Mouse (Mus musculus): ENCODE measurements around the gene Podxl. TPM values are rescaled to one million over a fixed set of nuclear protein-coding genes. Genes with fewer than 3 reads are reported as not detected.

The Podxl gene
- polyA plus RNA-seq, 1 experiment from 2014 or later, result 41.0 TPM

DNA sequence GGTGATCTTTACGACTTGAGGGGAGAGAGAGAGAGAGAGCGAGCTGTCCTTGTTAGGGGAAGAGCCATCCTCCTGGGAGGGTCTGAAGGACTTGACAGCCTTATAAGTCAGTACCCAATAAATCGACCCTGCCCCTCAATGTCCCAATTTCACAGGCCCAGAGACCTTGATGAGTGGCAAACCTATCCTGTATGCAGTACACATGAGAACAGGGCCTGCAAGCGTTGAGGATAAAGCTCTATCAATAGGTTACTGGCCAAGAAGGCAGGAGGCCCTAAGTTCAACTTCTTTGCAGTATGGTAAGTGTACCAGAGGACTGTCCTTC is 33.3 kb upstream of the Podxl start:
- H3K4me2 ChIP-seq (replicated peaks; ENCODE audit: low read depth, low read length), result no peak overlapping the region; the same call in 1 of the 2 replicates

DNA sequence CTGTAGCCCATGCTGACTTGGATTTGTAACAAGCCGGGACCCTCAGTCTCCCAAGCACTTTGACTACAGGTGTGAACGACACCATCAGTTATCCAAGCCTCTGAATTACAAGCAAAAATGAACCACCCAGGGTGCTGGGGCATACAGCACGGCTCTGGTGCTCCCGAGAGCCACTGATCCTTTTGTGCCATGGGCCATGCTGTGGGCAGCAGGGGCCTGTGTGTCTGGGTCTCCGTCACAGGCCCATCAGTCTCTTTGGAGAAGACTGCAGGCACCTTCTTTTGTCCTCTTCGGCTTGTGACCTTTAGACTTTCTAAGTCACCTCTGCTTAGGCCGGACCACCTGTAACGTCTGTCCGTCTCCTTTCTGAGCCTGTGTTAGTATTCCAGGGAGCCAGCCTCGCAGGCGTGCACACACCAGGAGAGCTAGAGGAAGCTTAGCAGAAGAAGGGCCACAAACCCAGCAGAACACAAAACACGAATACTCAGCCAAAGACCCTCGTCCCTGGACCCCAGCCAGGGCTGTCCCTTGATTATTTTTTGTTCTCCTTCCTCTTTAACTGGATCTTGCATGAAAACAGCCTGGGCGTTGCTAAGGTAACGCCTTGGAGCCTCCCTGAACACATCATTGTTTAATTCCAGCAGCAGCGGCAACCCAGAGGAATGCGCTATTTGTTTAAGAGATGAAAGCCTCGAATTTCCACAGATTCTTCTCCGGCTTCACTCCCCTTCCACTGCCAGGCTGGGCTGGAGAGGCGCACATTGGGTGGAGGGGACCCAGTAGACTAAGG is 32.8 kb upstream of the Podxl start:
- H3K27ac ChIP-seq (ENCODE audit: low read depth, low read length), result peak overlapping the region; percentile 51; the same call in 1 of the 2 replicates
- no peak overlapping the region for H3K9ac ChIP-seq (ENCODE audit: low read depth, low read length)
- no peak overlapping the region for H3K4me3 ChIP-seq (ENCODE audit: low read length)
- WGBS, result 24% methylated on average over 20 of the region's 20 CpGs
- no peak overlapping the region; the same call in 1 of the 2 replicates for H3K4me2 ChIP-seq (replicated peaks; ENCODE audit: low read depth, low read length)
- no peaks in the 10 kb centered on the region for H3K27me3 ChIP-seq (ENCODE audit: control insufficient read depth, insufficient read depth, low read length)
- peak; percentile 44; the same call in 1 of the 2 replicates for ATAC-seq (ENCODE audit: low FRiP score, low TSS enrichment)
- H3K4me1 ChIP-seq (ENCODE audit: control insufficient read depth, insufficient read depth, low read length), result peaks cover 27% of the 10 kb centered on the region
- H3K9me3 ChIP-seq (ENCODE audit: control insufficient read depth, low read length), result no peaks in the 10 kb centered on the region
- no peaks in the 10 kb centered on the region for H3K36me3 ChIP-seq (ENCODE audit: control insufficient read depth, insufficient read depth, low read length)

More for the DNA sequence above, 33.3 kb upstream of the Podxl start:
- H3K4me3 ChIP-seq (ENCODE audit: low read length), result no peak overlapping the region
- no peak overlapping the region for H3K9ac ChIP-seq (ENCODE audit: low read depth, low read length)
- no peaks in the 10 kb centered on the region for H3K9me3 ChIP-seq (ENCODE audit: control insufficient read depth, low read length)
- peaks cover 27% of the 10 kb centered on the region for H3K4me1 ChIP-seq (ENCODE audit: control insufficient read depth, insufficient read depth, low read length)
- H3K36me3 ChIP-seq (ENCODE audit: control insufficient read depth, insufficient read depth, low read length), result no peaks in the 10 kb centered on the region
- H3K27ac ChIP-seq (ENCODE audit: low read depth, low read length), result 0 out of 2 replicates have a peak overlapping the region, but pooled peaks have one; percentile 26
- WGBS, result 33% methylated on average over 4 of the region's 4 CpGs
- ATAC-seq (ENCODE audit: low FRiP score, low TSS enrichment), result no peak
- no peaks in the 10 kb centered on the region for H3K27me3 ChIP-seq (ENCODE audit: control insufficient read depth, insufficient read depth, low read length)

DNA sequence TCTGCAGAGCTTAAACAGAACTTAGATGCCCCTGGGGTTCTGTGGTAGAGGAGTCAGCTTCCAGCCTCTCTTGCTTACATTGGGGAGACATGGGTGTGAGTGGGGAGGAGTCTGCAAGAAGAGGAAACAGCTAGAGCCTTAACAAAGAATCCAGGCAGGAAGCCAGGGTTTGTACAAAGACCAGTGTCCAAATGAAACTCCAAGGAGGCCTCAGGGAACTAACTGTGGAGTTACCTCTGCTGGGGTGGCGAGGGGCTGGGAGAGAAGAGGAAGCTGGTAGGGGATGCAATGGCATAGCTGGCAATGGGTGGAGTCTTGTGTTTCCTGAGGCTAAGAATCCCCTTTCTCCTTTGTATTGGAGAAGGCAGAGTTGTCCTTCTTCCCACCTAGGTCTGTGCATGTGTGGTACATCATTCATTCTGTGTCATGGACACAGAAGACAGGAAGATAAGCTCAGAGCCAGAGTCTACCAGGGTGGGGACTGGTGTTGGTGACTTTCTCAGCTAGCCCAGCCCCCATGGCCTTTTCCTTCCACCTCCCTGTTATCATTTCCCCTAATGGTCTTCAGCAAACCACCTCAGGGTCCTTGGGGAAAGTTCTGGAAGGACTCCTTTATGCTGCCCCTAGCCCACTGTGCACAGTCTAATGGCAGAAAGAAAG is 28.9 kb upstream of the Podxl start:
- Histone ChIP-seq H3K9me3 (ENCODE audit: control insufficient read depth, low read length) (no peaks in the 10 kb centered on the region), H3K36me3 (ENCODE audit: control insufficient read depth, insufficient read depth, low read length) (no peaks in the 10 kb centered on the region), H3K27me3 (ENCODE audit: control insufficient read depth, insufficient read depth, low read length) (no peaks in the 10 kb centered on the region), H3K4me3 (ENCODE audit: low read length) (no peak overlapping the region), H3K4me2 (replicated peaks; ENCODE audit: low read depth, low read length) (no peak overlapping the region), H3K9ac (ENCODE audit: low read depth, low read length) (no peak overlapping the region), H3K27ac (ENCODE audit: low read depth, low read length) (0 out of 2 replicates have a peak overlapping the region, but pooled peaks have one; percentile 6), H3K4me1 (ENCODE audit: control insufficient read depth, insufficient read depth, low read length) (peaks cover 12% of the 10 kb centered on the region; the same call in 1 of the 2 replicates)
- ATAC-seq (ENCODE audit: low FRiP score, low TSS enrichment), result no peak
- WGBS, result 75% methylated on average over 1 of the region's 1 CpGs

GRCm38 (mm10) chr6:31592128-31592527 is 28.3 kb upstream of the Podxl start:
- H3K4me2 ChIP-seq (replicated peaks; ENCODE audit: low read depth, low read length), result no peak overlapping the region
- H3K27me3 ChIP-seq (ENCODE audit: control insufficient read depth, insufficient read depth, low read length), result no peaks in the 10 kb centered on the region
- no peak overlapping the region for H3K9ac ChIP-seq (ENCODE audit: low read depth, low read length)
- H3K4me1 ChIP-seq (ENCODE audit: control insufficient read depth, insufficient read depth, low read length), result peaks cover 9% of the 10 kb centered on the region; the same call in 1 of the 2 replicates
- WGBS, result 90% methylated on average over 2 of the region's 2 CpGs
- 0 out of 2 replicates have a peak overlapping the region, but pooled peaks have one; percentile 6 for H3K27ac ChIP-seq (ENCODE audit: low read depth, low read length)
- no peak overlapping the region for H3K4me3 ChIP-seq (ENCODE audit: low read length)
- H3K36me3 ChIP-seq (ENCODE audit: control insufficient read depth, insufficient read depth, low read length), result no peaks in the 10 kb centered on the region
- no peaks in the 10 kb centered on the region for H3K9me3 ChIP-seq (ENCODE audit: control insufficient read depth, low read length)
- no peak for ATAC-seq (ENCODE audit: low FRiP score, low TSS enrichment)

- ATAC-seq (ENCODE audit: low FRiP score, low TSS enrichment), result no peak
- Histone ChIP-seq H3K36me3 (ENCODE audit: control insufficient read depth, insufficient read depth, low read length) (no peaks in the 10 kb centered on the region), H3K4me3 (ENCODE audit: low read length) (no peak overlapping the region), H3K27ac (ENCODE audit: low read depth, low read length) (no peak overlapping the region), H3K4me2 (replicated peaks; ENCODE audit: low read depth, low read length) (no peak overlapping the region), H3K9me3 (ENCODE audit: control insufficient read depth, low read length) (no peaks in the 10 kb centered on the region), H3K9ac (ENCODE audit: low read depth, low read length) (no peak overlapping the region), H3K27me3 (ENCODE audit: control insufficient read depth, insufficient read depth, low read length) (no peaks in the 10 kb centered on the region), H3K4me1 (ENCODE audit: control insufficient read depth, insufficient read depth, low read length) (peaks cover 5% of the 10 kb centered on the region; the same call in 1 of the 2 replicates)
- 82% methylated on average over 3 of the region's 3 CpGs for WGBS
Observed at GRCm38 (mm10) chr6:31591676-31592075, 27.9 kb upstream of the Podxl start.

DNA sequence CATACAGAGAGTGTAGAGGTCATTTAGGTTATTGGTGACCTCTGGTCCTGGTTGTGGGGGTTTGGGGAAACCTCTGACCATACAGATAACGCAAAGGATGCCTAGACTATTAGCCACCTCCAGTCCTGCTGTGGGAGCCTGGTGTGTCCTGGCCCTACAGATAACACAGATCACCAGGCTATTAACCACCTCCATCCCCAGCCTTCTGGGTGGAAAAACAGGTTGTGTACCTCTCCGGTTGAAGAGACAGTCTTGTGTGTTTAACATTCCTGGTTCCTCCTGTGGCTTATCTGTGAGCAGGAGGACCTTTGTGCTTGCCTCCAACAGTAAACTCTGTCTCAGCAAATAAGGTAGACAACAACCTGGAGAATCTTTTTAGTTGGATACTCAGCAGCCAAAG is 27.0 kb upstream of the Podxl start:
- Histone ChIP-seq H3K4me3 (ENCODE audit: low read length) (no peak overlapping the region), H3K9ac (ENCODE audit: low read depth, low read length) (no peak overlapping the region), H3K36me3 (ENCODE audit: control insufficient read depth, insufficient read depth, low read length) (no peaks in the 10 kb centered on the region), H3K4me2 (replicated peaks; ENCODE audit: low read depth, low read length) (no peak overlapping the region), H3K4me1 (ENCODE audit: control insufficient read depth, insufficient read depth, low read length) (no peaks in the 10 kb centered on the region), H3K27me3 (ENCODE audit: control insufficient read depth, insufficient read depth, low read length) (no peaks in the 10 kb centered on the region), H3K27ac (ENCODE audit: low read depth, low read length) (no peak overlapping the region), H3K9me3 (ENCODE audit: control insufficient read depth, low read length) (no peaks in the 10 kb centered on the region)
- no peak for ATAC-seq (ENCODE audit: low FRiP score, low TSS enrichment)
- WGBS, result 90% methylated on average over 2 of the region's 2 CpGs

DNA sequence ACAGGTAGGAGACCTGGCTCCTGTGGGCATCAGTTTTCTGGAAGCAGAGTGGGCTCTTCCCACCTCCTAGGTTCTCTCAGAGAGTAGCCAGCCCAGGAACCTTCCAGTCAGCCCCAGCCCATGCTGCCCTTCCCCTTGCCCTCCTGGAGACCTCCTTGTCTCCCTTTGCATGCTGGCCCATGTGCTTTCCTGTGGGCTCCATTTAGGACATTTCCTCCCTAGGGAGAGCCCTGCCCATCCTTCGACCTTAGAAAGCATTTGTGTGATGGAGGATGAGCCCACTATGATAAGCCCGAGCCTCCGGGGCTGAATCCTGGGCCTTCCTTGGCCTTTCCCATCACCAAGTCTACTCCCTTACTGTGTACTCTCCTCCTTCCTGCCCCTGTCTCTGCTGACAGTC is 25.5 kb upstream of the Podxl start:
- Histone ChIP-seq H3K9me3 (ENCODE audit: control insufficient read depth, low read length) (no peaks in the 10 kb centered on the region), H3K4me2 (replicated peaks; ENCODE audit: low read depth, low read length) (no peak overlapping the region), H3K4me3 (ENCODE audit: low read length) (no peak overlapping the region), H3K9ac (ENCODE audit: low read depth, low read length) (no peak overlapping the region), H3K36me3 (ENCODE audit: control insufficient read depth, insufficient read depth, low read length) (no peaks in the 10 kb centered on the region), H3K4me1 (ENCODE audit: control insufficient read depth, insufficient read depth, low read length) (no peaks in the 10 kb centered on the region), H3K27me3 (ENCODE audit: control insufficient read depth, insufficient read depth, low read length) (no peaks in the 10 kb centered on the region), H3K27ac (ENCODE audit: low read depth, low read length) (no peak overlapping the region)
- 86% methylated on average over 3 of the region's 3 CpGs for WGBS
- no peak for ATAC-seq (ENCODE audit: low FRiP score, low TSS enrichment)

DNA sequence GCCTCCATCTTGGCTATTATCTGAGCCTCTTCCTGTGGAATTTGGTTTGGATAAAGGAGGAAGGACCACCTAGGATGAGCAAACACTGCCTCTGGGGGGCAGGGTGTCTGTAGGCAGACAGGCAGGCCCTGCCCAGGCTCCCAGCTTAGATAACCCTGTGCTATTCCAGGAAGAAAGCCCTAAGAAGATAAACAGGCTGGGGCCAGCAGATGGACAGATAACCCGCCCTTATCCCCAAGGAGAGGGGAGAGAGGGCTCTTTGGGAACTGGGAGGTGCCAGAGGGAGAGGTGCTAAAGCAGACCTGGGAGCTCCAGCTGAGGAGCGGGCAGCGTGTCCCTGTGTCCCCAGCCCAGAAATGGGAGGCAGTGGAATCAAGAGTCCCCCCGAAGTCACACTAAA is 23.9 kb upstream of the Podxl start:
- H3K4me3 ChIP-seq (ENCODE audit: low read length), result no peak overlapping the region
- no peaks in the 10 kb centered on the region for H3K9me3 ChIP-seq (ENCODE audit: control insufficient read depth, low read length)
- no peak for ATAC-seq (ENCODE audit: low FRiP score, low TSS enrichment)
- H3K9ac ChIP-seq (ENCODE audit: low read depth, low read length), result no peak overlapping the region
- H3K4me1 ChIP-seq (ENCODE audit: control insufficient read depth, insufficient read depth, low read length), result no peaks in the 10 kb centered on the region
- H3K27ac ChIP-seq (ENCODE audit: low read depth, low read length), result no peak overlapping the region
- WGBS, result 47% methylated on average over 4 of the region's 4 CpGs
- no peak overlapping the region for H3K4me2 ChIP-seq (replicated peaks; ENCODE audit: low read depth, low read length)
- no peaks in the 10 kb centered on the region for H3K36me3 ChIP-seq (ENCODE audit: control insufficient read depth, insufficient read depth, low read length)
- H3K27me3 ChIP-seq (ENCODE audit: control insufficient read depth, insufficient read depth, low read length), result no peaks in the 10 kb centered on the region

- ATAC-seq (ENCODE audit: low FRiP score, low TSS enrichment), result no peak
- no peaks in the 10 kb centered on the region for H3K36me3 ChIP-seq (ENCODE audit: control insufficient read depth, insufficient read depth, low read length)
- no peaks in the 10 kb centered on the region for H3K4me1 ChIP-seq (ENCODE audit: control insufficient read depth, insufficient read depth, low read length)
- no peak overlapping the region for H3K9ac ChIP-seq (ENCODE audit: low read depth, low read length)
- no peak overlapping the region for H3K4me3 ChIP-seq (ENCODE audit: low read length)
- 88% methylated on average over 2 of the region's 2 CpGs for WGBS
- H3K9me3 ChIP-seq (ENCODE audit: control insufficient read depth, low read length), result no peaks in the 10 kb centered on the region
- H3K27ac ChIP-seq (ENCODE audit: low read depth, low read length), result no peak overlapping the region
- H3K4me2 ChIP-seq (replicated peaks; ENCODE audit: low read depth, low read length), result no peak overlapping the region
- H3K27me3 ChIP-seq (ENCODE audit: control insufficient read depth, insufficient read depth, low read length), result no peaks in the 10 kb centered on the region
Observed at GRCm38 (mm10) chr6:31586127-31586526, 22.3 kb upstream of the Podxl start.
